Mouse (Mus musculus) hindbrain, embryonic 15.5 days (tissue): ENCODE measurements around the gene Fat2. TPM values are rescaled to one million over a fixed set of nuclear protein-coding genes. Genes with fewer than 3 reads are reported as not detected.

Source experiments
- ATAC-seq: fragments of 200-750 bp; cut with Nextera tagmentation; 2 replicates; pipeline ENCODE4 v1.8.0; 2017; ENCODE audit warnings: low read depth, moderate number of reproducible peaks, moderate TSS enrichment; ENCODE audit not compliant: low FRiP score
- H3K27ac ChIP-seq: fragments of 300-500 bp; sonication (generic); replicated peaks from 2 replicates; pipeline ENCODE4 v1.5.1; 2015; ENCODE audit warnings: mild to moderate bottlenecking, inconsistent platforms
- H3K27me3 ChIP-seq: fragments of 300-500 bp; sonication (generic); 2 replicates; pipeline ENCODE4 v1.6.1; 2015; ENCODE audit warnings: control low read depth, inconsistent platforms
- H3K36me3 ChIP-seq: fragments of 300-500 bp; sonication (generic); 2 replicates; pipeline ENCODE4 v1.6.1; 2015; ENCODE audit warnings: control low read depth, inconsistent platforms
- H3K4me1 ChIP-seq: fragments of 300-500 bp; sonication (generic); replicated peaks from 2 replicates; pipeline ENCODE4 v1.6.1; 2015; ENCODE audit warnings: control low read depth, inconsistent platforms
- H3K4me2 ChIP-seq: fragments of 300-500 bp; sonication (generic); 2 replicates; pipeline ENCODE4 v1.6.1; 2015; ENCODE audit warnings: moderate library complexity, mild to moderate bottlenecking, inconsistent platforms
- H3K4me3 ChIP-seq: fragments of 300-500 bp; sonication (generic); 2 replicates; pipeline ENCODE4 v1.5.1; 2015; ENCODE audit warnings: mild to moderate bottlenecking, inconsistent platforms
- H3K9ac ChIP-seq: fragments of 300-500 bp; sonication (generic); 2 replicates; pipeline ENCODE4 v1.6.1; 2015; ENCODE audit warnings: inconsistent platforms
- H3K9me3 ChIP-seq: fragments of 300-500 bp; sonication (generic); 2 replicates; pipeline ENCODE4 v1.6.1; 2016; ENCODE audit warnings: control low read depth, inconsistent platforms
- WGBS: fragments of 180-500 bp; shearing (Covaris S2); methylation state at CpG from one replicate; pipeline ENCODE4 v1.1.7; 2015; 5-methylcytosine and 5-hydroxymethylcytosine counted together
- polyA plus RNA-seq: library from polyadenylated mRNA; unstranded; fragments of >200 nt; fragmentation: Nextera tagmentation; extraction: Ambion mirVana; gene quantifications from 2 replicates; pipeline ENCODE4 v1.2.1, GENCODE M21; 2015

The Fat2 gene
- polyA plus RNA-seq, 1 experiment from 2014 or later, result 0.40 TPM

DNA sequence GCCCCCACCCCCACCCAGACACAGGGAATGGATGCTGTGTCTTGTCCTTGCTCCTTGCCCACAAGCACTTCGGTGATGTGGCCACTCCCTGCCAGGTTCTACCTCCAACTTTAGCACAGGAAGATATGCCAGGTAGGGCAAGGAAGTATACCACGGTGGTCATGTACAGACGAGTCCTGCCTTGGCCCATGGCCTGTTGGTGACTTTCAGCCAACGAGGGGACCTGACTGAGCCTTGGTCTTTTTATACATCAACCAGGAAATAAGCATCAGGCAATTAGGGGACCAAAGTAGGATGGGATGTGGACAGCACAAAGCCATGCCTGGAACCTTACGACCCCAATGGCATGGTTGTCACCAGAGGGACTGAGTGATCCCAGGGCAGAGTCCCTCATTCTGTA, 9.3 kb downstream of the Fat2 start:
- Histone ChIP-seq H3K4me3 (no peak overlapping the region), H3K4me1 (no peaks in the 10 kb centered on the region), H3K27ac (no peak overlapping the region), H3K27me3 (no peaks in the 10 kb centered on the region), H3K9ac (no peak overlapping the region), H3K36me3 (no peaks in the 10 kb centered on the region), H3K9me3 (no peaks in the 10 kb centered on the region), H3K4me2 (no peak overlapping the region)
- ATAC-seq, result no peak
- WGBS, result 92% methylated on average over 5 of the region's 5 CpGs

DNA sequence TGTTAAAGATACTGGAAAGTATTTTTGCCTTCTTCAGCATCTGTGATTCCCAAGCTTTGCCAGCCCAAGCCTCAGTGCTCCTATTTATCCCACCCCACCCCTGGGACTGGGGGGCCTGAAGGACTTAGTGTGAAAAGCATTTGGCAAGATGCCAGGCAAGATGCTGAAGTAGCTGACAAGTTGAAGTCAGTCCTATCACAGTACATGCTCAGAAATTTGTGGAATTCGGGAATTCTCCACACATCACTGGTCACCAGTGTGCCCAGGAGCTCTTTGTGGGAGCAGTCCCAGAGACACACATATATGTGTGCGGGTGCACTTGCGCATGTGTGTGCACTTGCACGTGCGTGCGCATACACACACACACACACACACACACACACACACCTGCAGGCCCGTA, 10.2 kb downstream of the Fat2 start:
- no peaks in the 10 kb centered on the region for H3K36me3 ChIP-seq
- WGBS, result 82% methylated on average over 7 of the region's 7 CpGs
- no peak overlapping the region for H3K4me3 ChIP-seq
- H3K27me3 ChIP-seq, result no peaks in the 10 kb centered on the region
- no peak for ATAC-seq
- no peak overlapping the region for H3K9ac ChIP-seq
- H3K27ac ChIP-seq, result no peak overlapping the region
- H3K9me3 ChIP-seq, result no peaks in the 10 kb centered on the region
- no peak overlapping the region for H3K4me2 ChIP-seq
- H3K4me1 ChIP-seq, result no peaks in the 10 kb centered on the region

DNA sequence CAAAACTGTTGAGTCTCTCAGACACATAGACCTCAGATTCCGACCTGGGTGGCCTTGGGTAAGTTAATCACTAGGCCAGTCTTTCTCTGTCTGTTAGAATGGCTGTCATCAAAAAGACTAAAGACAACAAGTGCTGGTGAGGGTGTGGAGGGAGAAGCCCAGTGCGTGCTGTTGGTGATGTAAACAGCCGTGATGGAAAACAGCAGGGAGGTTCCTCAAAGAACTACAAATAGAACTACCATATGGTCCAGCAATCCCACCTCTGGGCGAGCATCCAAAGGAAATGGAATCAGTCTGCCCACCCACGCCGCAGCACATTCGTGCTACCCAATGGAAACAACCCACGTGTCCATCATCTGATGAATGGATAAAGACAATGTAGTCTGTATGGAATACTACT, 12.5 kb downstream of the Fat2 start:
- Histone ChIP-seq H3K9ac (no peak overlapping the region), H3K36me3 (no peaks in the 10 kb centered on the region), H3K4me1 (no peaks in the 10 kb centered on the region), H3K9me3 (no peaks in the 10 kb centered on the region), H3K27me3 (no peaks in the 10 kb centered on the region), H3K4me2 (no peak overlapping the region), H3K27ac (no peak overlapping the region), H3K4me3 (no peak overlapping the region)
- WGBS, result 58% methylated on average over 8 of the region's 8 CpGs
- ATAC-seq, result no peak

DNA sequence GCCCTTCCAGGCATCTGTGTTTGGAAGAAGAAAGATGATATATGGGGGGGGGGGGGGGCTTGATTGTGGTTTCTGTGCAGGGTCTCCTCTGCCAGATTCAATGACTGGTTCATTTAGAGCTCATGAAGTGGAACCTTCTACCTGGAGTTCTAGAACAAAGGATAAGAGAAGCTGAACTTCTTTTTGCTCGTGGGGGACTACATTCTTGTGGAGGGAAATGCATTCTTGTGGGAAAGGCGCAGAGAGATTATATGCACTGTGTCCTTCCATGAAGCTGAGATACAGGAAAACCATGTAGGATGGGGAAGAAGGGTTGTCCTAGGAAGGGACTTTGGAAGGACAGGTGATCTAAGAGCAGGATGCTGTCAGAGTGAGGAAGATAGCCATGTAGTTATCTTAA, 15.4 kb downstream of the Fat2 start:
- Histone ChIP-seq H3K4me2 (no peak overlapping the region), H3K4me3 (no peak overlapping the region), H3K4me1 (no peaks in the 10 kb centered on the region), H3K9ac (no peak overlapping the region), H3K27ac (no peak overlapping the region), H3K36me3 (no peaks in the 10 kb centered on the region), H3K27me3 (no peaks in the 10 kb centered on the region), H3K9me3 (no peaks in the 10 kb centered on the region)
- 76% methylated on average over 2 of the region's 2 CpGs for WGBS
- ATAC-seq, result no peak

DNA sequence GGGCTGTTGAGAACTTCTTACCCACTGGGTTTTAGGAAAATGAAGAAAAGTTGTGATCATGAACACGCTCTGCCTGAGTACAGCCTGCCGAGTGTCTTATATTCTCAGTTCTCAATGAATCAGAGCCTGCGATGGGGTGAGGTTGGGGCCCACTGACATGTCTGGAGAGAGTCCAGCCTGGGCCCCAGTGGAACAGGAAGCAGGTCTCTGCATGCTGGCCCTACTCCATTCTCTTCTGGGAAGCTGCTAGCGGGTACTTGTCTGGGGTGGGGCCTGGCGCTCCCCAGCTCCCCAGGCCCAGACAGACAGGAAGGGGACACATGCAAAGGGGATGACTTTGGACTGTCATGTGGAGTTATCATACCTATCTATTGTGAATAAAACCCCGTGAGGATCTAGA, 20.4 kb downstream of the Fat2 start:
- H3K27ac ChIP-seq, result no peak overlapping the region
- no peaks in the 10 kb centered on the region for H3K27me3 ChIP-seq
- H3K4me3 ChIP-seq, result no peak overlapping the region
- H3K9ac ChIP-seq, result no peak overlapping the region
- no peaks in the 10 kb centered on the region for H3K36me3 ChIP-seq
- no peak overlapping the region for H3K4me2 ChIP-seq
- H3K9me3 ChIP-seq, result no peaks in the 10 kb centered on the region
- ATAC-seq, result no peak
- WGBS, result 85% methylated on average over 6 of the region's 6 CpGs
- no peaks in the 10 kb centered on the region for H3K4me1 ChIP-seq

DNA sequence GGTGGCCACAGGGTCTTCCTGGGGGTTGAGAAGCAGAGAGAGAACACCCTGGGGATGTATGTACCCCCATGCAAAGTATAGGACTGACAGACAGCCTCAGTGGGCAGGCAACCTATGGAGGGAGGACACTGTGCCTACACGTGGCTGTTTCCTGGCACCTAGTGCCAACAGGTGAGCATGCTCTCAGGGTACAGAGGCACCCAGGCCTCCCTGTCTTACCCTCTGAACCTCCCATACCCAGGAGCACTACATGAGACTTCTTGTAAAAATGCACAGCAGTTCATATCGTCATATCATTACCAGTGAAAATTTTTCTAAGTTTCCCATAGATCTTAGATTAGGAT, 21.7 kb downstream of the Fat2 start:
- ATAC-seq, result no peak
- 50% methylated on average over 2 of the region's 2 CpGs for WGBS

DNA sequence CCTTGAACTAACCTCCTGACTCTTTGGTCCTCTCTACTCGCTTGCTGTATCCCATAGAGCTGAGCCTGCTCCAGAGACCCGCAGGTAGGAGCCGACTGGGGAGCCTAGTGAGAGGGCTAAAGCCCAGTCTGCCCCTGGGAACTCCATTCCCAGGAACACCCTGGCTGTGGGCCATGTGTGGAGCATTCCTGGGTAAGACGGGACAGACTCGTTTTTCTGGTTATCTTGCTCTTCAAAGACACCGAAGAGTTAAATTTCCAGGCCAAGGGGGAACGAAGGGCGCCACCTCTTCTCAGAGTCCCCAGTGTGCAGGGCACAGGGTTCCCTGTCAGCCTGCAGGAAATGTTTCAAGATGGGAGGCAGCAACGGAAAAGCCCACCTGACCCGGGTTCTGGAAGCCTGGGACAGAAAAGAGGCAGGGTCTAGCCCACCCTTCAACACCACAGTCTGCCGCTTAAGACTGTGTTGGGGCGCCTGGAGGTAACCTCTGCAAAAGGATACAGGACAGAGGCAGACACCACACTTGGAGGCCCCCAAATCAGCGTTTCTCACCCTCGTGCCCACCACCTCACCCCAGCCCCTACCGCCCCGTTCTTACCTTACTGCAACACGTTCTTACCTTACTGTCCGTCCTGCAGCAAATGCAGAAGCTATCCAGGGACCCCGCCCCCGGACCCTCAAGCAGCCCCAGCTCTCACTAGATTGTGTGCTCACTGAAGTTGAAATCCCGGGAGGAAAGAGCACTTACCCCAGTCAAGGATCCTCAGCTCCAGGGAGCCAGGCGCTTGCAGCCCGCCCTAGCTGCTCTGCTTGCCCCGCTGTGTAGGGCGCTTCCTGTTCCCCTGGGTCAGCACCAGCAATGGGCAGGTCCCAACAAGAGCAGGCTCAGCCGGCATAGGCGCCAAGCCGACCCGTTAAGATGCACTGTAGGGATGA, 22.3 kb downstream of the Fat2 start:
- WGBS, result 37% methylated on average over 29 of the region's 29 CpGs
- no peak overlapping the region for H3K27ac ChIP-seq
- no peak overlapping the region for H3K4me2 ChIP-seq
- no peaks in the 10 kb centered on the region for H3K9me3 ChIP-seq
- no peaks in the 10 kb centered on the region for H3K27me3 ChIP-seq
- H3K36me3 ChIP-seq, result no peaks in the 10 kb centered on the region
- ATAC-seq, result no peak
- H3K4me1 ChIP-seq, result no peaks in the 10 kb centered on the region
- H3K9ac ChIP-seq, result no peak overlapping the region
- no peak overlapping the region for H3K4me3 ChIP-seq

More for the DNA sequence above, 21.7 kb downstream of the Fat2 start:
- Histone ChIP-seq H3K9me3 (no peaks in the 10 kb centered on the region), H3K9ac (no peak overlapping the region), H3K36me3 (no peaks in the 10 kb centered on the region), H3K4me3 (no peak overlapping the region), H3K4me1 (no peaks in the 10 kb centered on the region), H3K27ac (no peak overlapping the region), H3K4me2 (no peak overlapping the region), H3K27me3 (no peaks in the 10 kb centered on the region)

DNA sequence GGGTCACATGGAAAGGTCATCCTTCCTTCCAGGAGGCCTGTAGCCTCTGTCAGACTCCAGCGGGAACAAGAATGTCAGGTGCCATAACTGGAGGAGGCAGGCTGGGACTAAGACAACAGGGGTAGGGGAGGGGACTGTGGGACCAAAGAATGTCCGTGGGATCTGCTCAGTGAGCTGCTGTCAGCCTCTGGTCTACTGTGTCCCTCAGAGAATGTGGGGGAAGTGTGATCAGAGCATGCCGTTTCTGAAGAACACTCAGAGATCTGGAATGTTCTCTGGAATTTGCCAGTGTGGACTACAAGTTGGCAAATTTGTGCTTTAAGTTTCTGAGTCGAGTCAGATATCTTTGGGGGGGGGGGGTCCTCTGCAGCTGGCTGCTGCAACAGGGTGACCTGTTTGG, 34.0 kb downstream of the Fat2 start:
- 58% methylated on average over 4 of the region's 4 CpGs for WGBS
- no peak overlapping the region for H3K9ac ChIP-seq
- H3K36me3 ChIP-seq, result no peaks in the 10 kb centered on the region
- H3K4me1 ChIP-seq, result no peaks in the 10 kb centered on the region
- H3K27me3 ChIP-seq, result no peaks in the 10 kb centered on the region
- no peaks in the 10 kb centered on the region for H3K9me3 ChIP-seq
- no peak overlapping the region for H3K4me2 ChIP-seq
- no peak overlapping the region for H3K4me3 ChIP-seq
- ATAC-seq, result no peak
- H3K27ac ChIP-seq, result no peak overlapping the region

DNA sequence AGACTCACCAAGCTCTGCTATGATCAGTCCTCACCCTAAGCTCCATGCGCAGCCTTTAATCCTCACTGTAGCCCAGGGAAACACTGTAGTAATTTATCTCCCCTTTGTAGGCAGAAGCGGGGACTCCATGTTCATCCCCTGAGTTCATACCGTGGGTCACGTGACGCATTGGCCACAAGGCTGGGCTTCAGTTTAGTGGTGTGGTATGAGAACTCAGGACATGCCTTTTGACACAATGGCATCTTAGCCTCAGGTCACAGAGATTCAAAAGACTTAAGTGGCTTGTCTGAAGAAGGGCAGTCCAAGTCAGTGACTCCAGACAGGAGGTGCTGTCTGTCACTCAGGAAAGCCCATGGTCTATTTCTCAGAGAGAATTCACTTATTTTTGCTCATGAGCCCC, 43.2 kb downstream of the Fat2 start:
- Histone ChIP-seq H3K27ac (no peak overlapping the region), H3K4me2 (no peak overlapping the region), H3K9ac (no peak overlapping the region), H3K9me3 (no peaks in the 10 kb centered on the region), H3K27me3 (no peaks in the 10 kb centered on the region), H3K4me1 (no peaks in the 10 kb centered on the region), H3K4me3 (no peak overlapping the region), H3K36me3 (no peaks in the 10 kb centered on the region)
- no peak for ATAC-seq
- WGBS, result 85% methylated on average over 5 of the region's 5 CpGs

DNA sequence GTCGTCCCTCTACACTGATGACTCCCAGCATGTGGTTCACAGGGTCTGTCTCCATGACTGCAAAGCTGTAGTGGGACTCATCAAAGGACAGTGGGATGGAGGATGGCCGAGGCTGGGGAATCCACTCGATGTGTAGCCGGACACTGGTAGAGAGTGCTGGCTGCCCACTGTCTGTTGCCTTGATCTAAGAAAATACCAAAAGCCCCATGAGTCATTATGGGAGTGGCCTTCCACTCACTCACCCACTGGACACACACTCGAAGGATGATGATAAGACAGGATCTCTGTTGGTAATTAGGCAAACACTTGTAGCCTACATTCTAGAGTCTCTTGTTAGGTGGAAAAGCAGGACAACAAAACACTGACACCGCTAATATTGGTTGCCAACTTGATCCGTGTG, 44.5 kb downstream of the Fat2 start:
- Histone ChIP-seq H3K4me2 (no peak overlapping the region), H3K9me3 (no peaks in the 10 kb centered on the region), H3K9ac (no peak overlapping the region), H3K4me3 (no peak overlapping the region), H3K36me3 (no peaks in the 10 kb centered on the region), H3K27me3 (no peaks in the 10 kb centered on the region), H3K4me1 (no peaks in the 10 kb centered on the region), H3K27ac (no peak overlapping the region)
- 90% methylated on average over 7 of the region's 7 CpGs for WGBS
- no peak for ATAC-seq

DNA sequence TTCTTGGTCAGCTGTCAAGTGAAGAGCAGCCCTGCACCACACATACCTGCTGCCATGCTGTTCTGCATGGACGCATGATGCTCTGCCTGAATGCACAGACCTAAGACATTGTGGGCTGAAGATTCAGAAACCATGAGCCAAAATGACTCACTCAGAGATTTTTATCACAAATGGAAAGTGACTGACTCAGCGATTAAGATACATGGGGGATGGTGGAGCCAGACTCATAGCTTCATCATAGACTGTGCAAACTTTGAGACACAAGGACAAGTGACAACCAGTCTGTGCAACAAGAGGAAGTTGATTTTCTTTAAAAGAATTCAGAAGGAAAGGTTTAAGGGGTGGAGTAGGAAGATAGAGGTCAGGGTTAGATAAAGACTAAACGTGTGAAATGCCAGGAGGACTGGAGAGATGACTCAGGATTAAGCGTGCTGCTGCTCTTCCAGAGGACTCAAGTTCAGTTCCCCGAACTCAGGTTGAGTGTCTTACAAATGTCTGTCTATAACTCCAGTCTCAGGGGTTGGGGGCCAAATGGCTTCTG, 46.4 kb downstream of the Fat2 start:
- WGBS, result 90% methylated on average over 5 of the region's 5 CpGs
- H3K36me3 ChIP-seq, result no peaks in the 10 kb centered on the region
- no peak overlapping the region for H3K4me2 ChIP-seq
- no peak for ATAC-seq
- H3K9ac ChIP-seq, result no peak overlapping the region
- H3K4me3 ChIP-seq, result no peak overlapping the region
- H3K4me1 ChIP-seq, result no peaks in the 10 kb centered on the region
- H3K27ac ChIP-seq, result no peak overlapping the region
- no peaks in the 10 kb centered on the region for H3K27me3 ChIP-seq
- no peaks in the 10 kb centered on the region for H3K9me3 ChIP-seq

DNA sequence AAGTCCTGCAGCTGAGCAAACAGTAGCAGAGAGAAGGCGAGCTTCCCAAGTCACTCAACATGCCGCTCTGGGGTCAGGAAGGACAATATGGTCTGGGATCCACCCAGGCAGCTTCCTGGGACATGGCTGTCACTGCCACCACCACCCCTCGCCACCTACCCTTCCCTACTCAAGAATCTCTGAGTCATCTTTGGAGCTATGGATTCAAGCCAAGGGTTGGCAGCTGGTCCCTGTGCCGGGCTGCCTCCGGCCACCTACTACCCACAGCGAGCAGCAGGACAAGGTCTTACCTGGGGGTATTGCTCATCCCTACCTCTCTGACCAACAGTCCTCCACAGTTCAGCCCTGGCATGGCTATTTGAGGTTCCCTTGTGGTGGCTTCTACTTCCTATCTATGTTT, 61.6 kb downstream of the Fat2 start:
- WGBS, result 67% methylated on average over 6 of the region's 6 CpGs
- Histone ChIP-seq H3K4me1 (no peaks in the 10 kb centered on the region), H3K9ac (no peak overlapping the region), H3K27ac (no peak overlapping the region), H3K27me3 (no peaks in the 10 kb centered on the region), H3K36me3 (no peaks in the 10 kb centered on the region), H3K9me3 (no peaks in the 10 kb centered on the region), H3K4me3 (no peak overlapping the region), H3K4me2 (no peak overlapping the region)
- no peak for ATAC-seq

DNA sequence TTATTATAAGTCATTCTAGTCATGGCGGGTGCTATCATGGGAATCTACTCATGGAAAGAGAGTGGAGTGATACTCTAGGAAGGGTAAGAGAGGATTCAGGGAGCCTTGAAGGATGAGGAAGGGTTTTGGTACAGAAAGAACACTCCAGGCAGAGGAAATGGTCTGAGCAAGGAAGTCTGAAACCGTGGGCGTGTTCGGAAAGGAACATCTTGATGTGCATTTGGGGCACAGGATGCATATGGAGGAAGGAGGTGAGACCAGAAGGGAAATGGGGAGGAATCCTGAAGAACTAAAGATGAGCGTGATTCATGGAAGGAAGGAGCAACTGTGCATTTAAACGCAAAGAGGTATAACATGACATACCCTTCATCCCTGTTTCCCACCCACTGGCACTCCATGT, 67.8 kb downstream of the Fat2 start:
- Histone ChIP-seq H3K27me3 (no peaks in the 10 kb centered on the region), H3K27ac (no peak overlapping the region), H3K4me3 (no peak overlapping the region), H3K9ac (no peak overlapping the region), H3K4me1 (no peaks in the 10 kb centered on the region), H3K36me3 (no peaks in the 10 kb centered on the region), H3K9me3 (no peaks in the 10 kb centered on the region), H3K4me2 (no peak overlapping the region)
- WGBS, result 94% methylated on average over 6 of the region's 6 CpGs
- ATAC-seq, result no peak
